Mouse (Mus musculus) lung, postnatal 4 days (tissue): ENCODE measurements around the gene Taz.

Experiments
- DNase-seq, 2 experiments: peaks; one replicate each; pipeline ENCODE4 v3.0.0; 2021

The Taz gene

GRCm38 (mm10) chrX:74281732-74282394 is at the start of gene Taz, which contains the start of gene Dnase1l1:
TSS of gene Taz (plus strand) at chrX:74281912.
TSS of gene Dnase1l1 (minus strand) at chrX:74282337.
- DNase-seq = peak; percentile 86 to 93

GRCm38 (mm10) chrX:74233196-74233595 is 48.5 kb upstream of the Taz start:
- DNase-seq = no peak

- DNase-seq = no peak
Observed at GRCm38 (mm10) chrX:74240332-74240731, 41.4 kb upstream of the Taz start.

- peak; percentile 48 to 75 for DNase-seq
Observed at GRCm38 (mm10) chrX:74243396-74243795, 38.3 kb upstream of the Taz start.

GRCm38 (mm10) chrX:74243807-74244206 is 37.9 kb upstream of the Taz start:
- DNase-seq = peak; percentile 66 to 67

GRCm38 (mm10) chrX:74244614-74245083 is 37.1 kb upstream of the Taz start:
- peak; percentile 72 to 84 for DNase-seq

GRCm38 (mm10) chrX:74245107-74245506 is 36.6 kb upstream of the Taz start:
- no peak for DNase-seq

- peak; percentile 88 to 93 for DNase-seq
Observed at GRCm38 (mm10) chrX:74245687-74246086, 36.0 kb upstream of the Taz start.

GRCm38 (mm10) chrX:74246213-74246681 is 35.5 kb upstream of the Taz start:
- peak; percentile 90 to 94 for DNase-seq

- DNase-seq = no peak
Observed at GRCm38 (mm10) chrX:74246693-74247092, 35.0 kb upstream of the Taz start.

GRCm38 (mm10) chrX:74248651-74249050 is 33.1 kb upstream of the Taz start:
- DNase-seq = peak; percentile 57 to 81

GRCm38 (mm10) chrX:74249615-74250014 is 32.1 kb upstream of the Taz start, which contains the start of gene Flna:
TSS of gene Flna (minus strand) at chrX:74249820.
- DNase-seq = peak; percentile 85 to 88

GRCm38 (mm10) chrX:74254153-74254887 is 27.4 kb upstream of the Taz start, which contains the start of gene Emd:
TSS of gene Emd (plus strand) at chrX:74254687.
- DNase-seq = peak; percentile 91 to 95

- DNase-seq = peak in 1 of 2 experiments; percentile 7
Observed at GRCm38 (mm10) chrX:74254888-74255565, 26.7 kb upstream of the Taz start.

- no peak for DNase-seq
Observed at GRCm38 (mm10) chrX:74257746-74258145, 24.0 kb upstream of the Taz start.

- no peak for DNase-seq
Observed at GRCm38 (mm10) chrX:74269736-74270061, 12.0 kb upstream of the Taz start.

- DNase-seq = peak; percentile 93 to 96
Observed at GRCm38 (mm10) chrX:74270062-74270901, 11.4 kb upstream of the Taz start, which contains the start of gene Rpl10. TSS of gene Rpl10 (plus strand) at chrX:74270812.

- peak; percentile 49 to 58 for DNase-seq
Observed at GRCm38 (mm10) chrX:74270902-74271551, 10.7 kb upstream of the Taz start.

- DNase-seq = no peak
Observed at GRCm38 (mm10) chrX:74273422-74274322, 8.0 kb upstream of the Taz start.

GRCm38 (mm10) chrX:74277916-74278315 is 3.8 kb upstream of the Taz start:
- DNase-seq = no peak
